Mouse (Mus musculus): ENCODE measurements around the gene Zc3h6. TPM values are rescaled to one million over a fixed set of nuclear protein-coding genes. Genes with fewer than 3 reads are reported as not detected.

Zc3h6 gene
- polyA plus RNA-seq, 1 experiment from 2014 or later = 1.7 TPM

DNA sequence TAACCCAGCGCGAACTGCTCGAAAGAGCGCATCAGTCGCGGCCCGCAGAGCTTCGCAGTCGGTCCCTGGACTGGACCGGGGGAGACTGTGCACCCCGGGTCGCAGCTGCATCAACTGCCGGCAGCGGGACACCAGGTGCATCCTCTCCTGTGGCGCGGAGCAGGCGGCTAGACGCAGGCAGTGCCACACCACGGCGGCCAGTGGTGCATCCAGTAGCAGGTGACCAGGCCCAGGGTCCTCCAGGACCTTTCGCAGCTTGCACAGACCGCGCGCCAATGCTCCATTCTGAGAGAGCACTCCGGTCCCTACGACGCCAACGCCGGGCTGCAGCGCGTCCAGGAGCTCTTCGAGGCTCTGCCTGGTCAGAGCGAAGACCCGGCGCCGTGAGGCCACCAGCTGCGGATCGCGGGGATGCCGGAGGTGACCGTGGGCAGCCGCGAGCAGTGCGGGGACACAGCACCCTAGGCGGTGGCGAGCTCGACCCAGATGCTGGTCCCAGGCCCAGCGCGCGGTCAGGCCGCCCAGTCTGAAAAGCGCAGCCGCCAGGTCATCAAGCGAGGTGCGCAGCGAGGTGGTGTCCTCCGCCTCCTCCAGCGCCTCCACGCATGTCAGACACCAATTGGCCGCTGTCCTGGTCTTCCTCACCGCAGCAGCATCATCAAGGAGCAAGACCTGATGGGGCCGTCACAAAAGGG, 71.9 kb downstream of the Zc3h6 start:
- Histone ChIP-seq H3K9me3 (replicated peaks) (no peaks in the 10 kb centered on the region), H3K4me3 (replicated peaks) (peak overlapping the region; percentile 50), H3K9ac (peak overlapping the region; percentile 25), H3K36me3 (no peaks in the 10 kb centered on the region), H3K27me3 (peaks cover 52% of the 10 kb centered on the region), H3K4me1 (peaks cover 16% of the 10 kb centered on the region), H3K4me2 (peak overlapping the region; percentile 96), H3K27ac (no peak overlapping the region)
- ATAC-seq (replicated peaks; ENCODE audit: low FRiP score) = peak; percentile 74
- 1% methylated on average over 62 of the region's 62 CpGs for WGBS

DNA sequence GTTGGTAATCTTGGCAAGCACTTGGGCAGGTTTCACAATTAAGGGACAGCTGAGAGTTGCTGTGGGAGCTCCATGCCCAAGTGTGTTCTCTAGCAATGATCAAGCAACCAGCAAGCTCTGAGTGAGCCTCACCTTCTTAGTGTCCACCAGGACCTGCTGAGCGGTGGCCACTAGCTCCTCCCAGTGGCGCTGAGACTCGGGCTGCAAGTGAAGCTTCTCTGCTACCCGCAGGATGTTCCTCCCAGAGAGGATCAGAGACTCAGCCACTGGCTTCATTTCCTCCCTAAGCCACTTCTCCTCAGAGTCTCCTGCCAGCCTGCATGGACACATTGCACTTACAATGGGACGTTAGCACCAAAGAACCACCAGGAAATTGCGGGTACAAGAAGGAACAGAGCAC, 73.4 kb downstream of the Zc3h6 start:
- 31% methylated on average over 6 of the region's 6 CpGs for WGBS
- no peak overlapping the region for H3K9ac ChIP-seq
- H3K4me3 ChIP-seq (replicated peaks) = no peak overlapping the region
- no peaks in the 10 kb centered on the region for H3K9me3 ChIP-seq (replicated peaks)
- H3K36me3 ChIP-seq = no peaks in the 10 kb centered on the region
- peaks cover 56% of the 10 kb centered on the region for H3K27me3 ChIP-seq
- no peak overlapping the region for H3K4me2 ChIP-seq
- peaks cover 16% of the 10 kb centered on the region for H3K4me1 ChIP-seq
- H3K27ac ChIP-seq = no peak overlapping the region
- ATAC-seq (replicated peaks; ENCODE audit: low FRiP score) = no peak

DNA sequence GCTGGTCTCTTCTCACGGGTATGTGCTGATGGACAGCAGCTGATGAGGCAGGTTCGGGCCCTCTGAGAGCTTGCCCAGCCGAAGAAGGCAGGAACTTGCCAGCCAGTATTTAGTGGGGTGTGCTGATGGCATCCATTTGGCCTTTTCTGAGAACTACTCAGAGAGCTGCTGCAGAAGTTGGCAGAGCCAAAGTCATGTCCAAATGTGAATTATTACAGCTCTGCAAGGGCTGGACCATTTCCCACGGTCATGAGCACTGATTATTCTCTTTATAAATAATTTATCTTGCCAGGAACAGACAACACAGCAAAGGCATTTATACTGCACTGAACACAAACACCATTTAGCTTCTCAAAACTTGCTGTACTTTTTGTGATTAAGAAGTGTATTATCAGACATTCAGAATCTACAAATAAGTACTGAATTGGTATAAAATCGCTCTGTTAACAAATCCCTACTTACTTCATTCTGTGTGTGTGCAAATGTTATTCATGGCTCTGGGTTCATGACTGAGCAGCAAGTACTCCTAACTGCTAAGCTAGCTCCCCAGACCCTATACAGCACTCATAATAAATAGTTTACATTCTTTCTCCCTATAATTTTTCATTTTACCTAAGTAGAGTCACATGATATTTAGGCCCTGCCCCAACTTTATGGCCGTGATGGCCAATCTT, 79.1 kb downstream of the Zc3h6 start:
- Histone ChIP-seq H3K4me3 (replicated peaks) (no peak overlapping the region), H3K27ac (no peak overlapping the region), H3K36me3 (no peaks in the 10 kb centered on the region), H3K9me3 (replicated peaks) (no peaks in the 10 kb centered on the region), H3K4me1 (peaks cover 12% of the 10 kb centered on the region), H3K27me3 (0 out of 2 replicates have a peak, but pooled peaks cover 4% of the 10 kb centered on the region), H3K4me2 (no peak overlapping the region), H3K9ac (no peak overlapping the region)
- WGBS = 38% methylated on average over 6 of the region's 6 CpGs
- peak; percentile 15 for ATAC-seq (replicated peaks; ENCODE audit: low FRiP score)

DNA sequence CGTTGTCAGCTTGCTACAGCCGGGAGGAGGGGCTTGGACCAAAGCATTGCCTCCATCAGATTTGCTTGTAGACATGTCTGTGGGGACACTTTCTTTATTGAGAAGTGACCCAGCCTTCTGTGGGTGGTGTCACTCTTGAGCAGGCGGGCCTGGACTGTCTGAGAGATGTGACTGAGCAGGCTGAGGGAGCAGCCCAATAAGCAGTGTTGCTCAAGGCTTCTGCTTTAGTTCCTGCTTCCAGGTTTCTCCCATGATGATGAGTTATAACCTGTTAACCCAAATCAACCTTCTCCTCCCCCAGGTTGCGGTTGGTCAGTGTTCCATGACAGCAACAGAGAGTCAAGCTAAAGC, 79.6 kb downstream of the Zc3h6 start:
- WGBS = 44% methylated on average over 4 of the region's 4 CpGs
- Histone ChIP-seq H3K36me3 (no peaks in the 10 kb centered on the region), H3K9me3 (replicated peaks) (no peaks in the 10 kb centered on the region)

DNA sequence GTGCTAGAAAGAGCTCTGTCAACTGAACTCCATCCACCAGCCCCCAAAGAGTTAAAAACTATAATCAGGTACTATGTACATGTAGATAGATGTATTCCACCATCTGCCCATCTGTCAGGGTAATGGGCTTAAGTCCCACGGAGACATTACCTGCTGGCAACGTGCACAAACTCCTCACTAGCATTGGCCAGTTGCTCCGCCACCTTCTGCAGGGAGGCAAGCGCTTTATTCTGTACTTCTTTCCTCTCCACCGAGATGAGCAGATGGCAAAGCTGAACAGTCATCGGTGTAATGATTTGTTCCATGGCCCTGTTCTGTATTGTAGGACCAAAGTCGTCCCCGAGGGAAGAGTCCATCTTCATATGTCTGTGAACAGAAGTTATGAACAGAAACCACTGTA, 80.6 kb downstream of the Zc3h6 start, which contains the start of gene Vinac1:
Gene Vinac1, minus strand, starts transcription at position 362 of the 400 bp plus-strand sequence.
- Histone ChIP-seq H3K4me3 (replicated peaks) (no peak within 1 kb of the TSS), H3K9ac (no peak within 1 kb of the TSS), H3K9me3 (replicated peaks) (no peaks in the 10 kb centered on the region), H3K27me3 (0 out of 2 replicates have a peak, but pooled peaks cover 4% of the 10 kb centered on the region), H3K36me3 (no peaks in the 10 kb centered on the region), H3K4me2 (no peak within 1 kb of the TSS), H3K4me1 (peaks cover 12% of the 10 kb centered on the region), H3K27ac (peak within 1 kb of the TSS; percentile 34; the same call in 1 of the 2 replicates)
- 85% methylated on average over 8 of the region's 8 CpGs for WGBS
- no peak for ATAC-seq (replicated peaks; ENCODE audit: low FRiP score)

More for the DNA sequence above, 79.6 kb downstream of the Zc3h6 start:
- Histone ChIP-seq H3K4me2 (no peak overlapping the region), H3K4me3 (replicated peaks) (no peak overlapping the region), H3K27ac (peak overlapping the region; percentile 34; the same call in 1 of the 2 replicates), H3K9ac (no peak overlapping the region), H3K4me1 (peaks cover 12% of the 10 kb centered on the region), H3K27me3 (0 out of 2 replicates have a peak, but pooled peaks cover 4% of the 10 kb centered on the region)
- peak; percentile 83 for ATAC-seq (replicated peaks; ENCODE audit: low FRiP score)

DNA sequence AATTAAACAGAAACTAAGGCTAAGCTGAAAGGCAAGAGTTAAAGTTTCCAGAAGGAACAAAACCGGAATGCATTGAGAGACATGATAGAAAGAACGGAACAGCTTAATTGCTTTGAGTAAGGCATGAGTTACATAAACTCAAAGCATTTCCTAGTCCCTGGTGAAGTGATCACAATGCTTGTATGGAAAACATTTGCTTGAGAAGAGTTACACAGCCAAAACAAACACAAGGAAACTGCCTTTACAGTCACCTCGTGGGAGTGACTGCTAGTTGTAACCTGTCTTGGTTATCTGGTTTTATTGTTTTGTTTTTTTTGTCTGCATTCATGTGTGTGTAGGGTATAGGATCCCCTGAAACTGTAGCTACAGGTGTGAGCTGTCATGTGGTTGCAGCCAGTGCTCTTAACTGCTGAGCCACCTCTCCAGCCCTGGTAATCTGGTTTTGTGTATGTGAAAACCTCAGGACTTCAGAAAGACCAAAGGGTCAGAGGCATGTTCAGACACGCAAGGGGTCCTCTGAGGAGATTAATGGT, 85.3 kb downstream of the Zc3h6 start:
- no peak overlapping the region for H3K9ac ChIP-seq
- H3K27ac ChIP-seq = no peak overlapping the region
- 26% methylated on average over 4 of the region's 4 CpGs for WGBS
- peaks cover 7% of the 10 kb centered on the region; the same call in 1 of the 2 replicates for H3K9me3 ChIP-seq (replicated peaks)
- H3K4me1 ChIP-seq = no peaks in the 10 kb centered on the region
- no peaks in the 10 kb centered on the region for H3K36me3 ChIP-seq
- no peak overlapping the region for H3K4me3 ChIP-seq (replicated peaks)
- H3K27me3 ChIP-seq = no peaks in the 10 kb centered on the region
- no peak overlapping the region for H3K4me2 ChIP-seq
- peak; percentile 40 for ATAC-seq (replicated peaks; ENCODE audit: low FRiP score)

DNA sequence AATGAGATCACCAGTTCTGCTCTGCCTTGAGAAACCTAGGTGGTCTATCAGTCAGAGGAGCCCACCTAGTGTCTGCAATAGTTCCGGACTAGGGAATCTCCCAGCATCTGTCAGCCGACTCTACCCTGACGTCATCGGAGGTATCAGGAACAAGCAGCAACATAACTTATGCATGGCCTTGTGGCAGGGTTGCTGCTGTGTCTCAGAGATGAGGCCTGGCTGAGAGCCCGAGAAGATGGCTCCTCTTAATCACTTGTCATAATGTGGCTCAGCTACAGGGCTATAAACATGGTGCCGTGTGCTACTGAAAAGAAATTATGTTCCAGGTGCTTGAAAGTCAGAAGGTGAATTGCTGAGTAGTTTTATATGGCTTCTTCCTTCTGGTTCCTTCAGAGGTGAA, 88.5 kb downstream of the Zc3h6 start:
- no peaks in the 10 kb centered on the region for H3K4me1 ChIP-seq
- peaks cover 14% of the 10 kb centered on the region; the same call in 1 of the 2 replicates for H3K9me3 ChIP-seq (replicated peaks)
- 70% methylated on average over 6 of the region's 6 CpGs for WGBS
- no peak overlapping the region for H3K27ac ChIP-seq
- no peak overlapping the region for H3K4me2 ChIP-seq
- H3K4me3 ChIP-seq (replicated peaks) = no peak overlapping the region
- H3K9ac ChIP-seq = no peak overlapping the region
- no peaks in the 10 kb centered on the region for H3K36me3 ChIP-seq
- ATAC-seq (replicated peaks; ENCODE audit: low FRiP score) = no peak
- no peaks in the 10 kb centered on the region for H3K27me3 ChIP-seq

DNA sequence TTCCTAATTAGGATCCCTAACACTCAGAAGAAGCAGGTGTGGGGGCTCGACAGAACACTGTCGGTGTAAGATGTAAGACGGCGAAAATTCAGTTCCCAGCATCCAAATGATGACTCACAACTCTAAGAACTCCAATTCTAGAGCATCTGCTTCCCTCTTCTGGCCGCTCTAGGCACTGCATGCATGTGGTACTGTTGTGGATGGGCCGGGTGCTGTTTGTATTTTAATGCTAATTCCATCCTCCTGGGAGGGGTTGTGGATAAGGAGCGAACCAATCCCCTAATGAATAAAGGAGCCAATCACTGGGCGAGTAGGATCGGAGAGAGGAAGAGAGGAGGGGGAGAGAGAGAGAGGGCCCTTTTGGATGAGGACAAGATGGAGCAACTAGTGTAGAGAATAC, 89.4 kb downstream of the Zc3h6 start:
- Histone ChIP-seq H3K9ac (no peak overlapping the region), H3K4me3 (replicated peaks) (no peak overlapping the region), H3K36me3 (no peaks in the 10 kb centered on the region), H3K27ac (no peak overlapping the region), H3K9me3 (replicated peaks) (peaks cover 14% of the 10 kb centered on the region; the same call in 1 of the 2 replicates), H3K4me1 (no peaks in the 10 kb centered on the region), H3K4me2 (no peak overlapping the region), H3K27me3 (no peaks in the 10 kb centered on the region)
- WGBS = 52% methylated on average over 9 of the region's 9 CpGs
- ATAC-seq (replicated peaks; ENCODE audit: low FRiP score) = no peak

DNA sequence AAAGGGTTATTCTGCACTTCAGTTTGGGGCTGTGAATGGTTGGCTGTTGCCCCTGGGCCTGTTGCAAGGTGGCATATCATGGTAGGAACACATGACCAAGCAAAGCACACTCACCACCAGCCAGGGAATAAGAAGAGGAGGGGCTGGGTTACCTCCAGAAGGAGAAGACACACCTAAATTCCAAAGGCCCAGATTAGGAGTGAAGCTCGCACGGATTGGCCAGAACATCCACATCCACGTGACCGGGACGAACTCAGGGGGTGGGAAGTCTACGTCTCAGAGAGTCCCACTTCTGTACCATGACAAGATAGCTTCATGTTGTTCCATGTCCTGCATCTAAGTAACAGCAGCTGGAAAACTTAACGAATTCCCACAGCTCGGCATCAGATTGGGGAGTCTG, 90.1 kb downstream of the Zc3h6 start:
- Histone ChIP-seq H3K36me3 (no peaks in the 10 kb centered on the region), H3K9ac (no peak overlapping the region), H3K4me1 (no peaks in the 10 kb centered on the region), H3K4me2 (no peak overlapping the region), H3K9me3 (replicated peaks) (peaks cover 14% of the 10 kb centered on the region; the same call in 1 of the 2 replicates), H3K27me3 (no peaks in the 10 kb centered on the region), H3K4me3 (replicated peaks) (no peak overlapping the region), H3K27ac (no peak overlapping the region)
- ATAC-seq (replicated peaks; ENCODE audit: low FRiP score) = no peak
- 95% methylated on average over 8 of the region's 8 CpGs for WGBS

DNA sequence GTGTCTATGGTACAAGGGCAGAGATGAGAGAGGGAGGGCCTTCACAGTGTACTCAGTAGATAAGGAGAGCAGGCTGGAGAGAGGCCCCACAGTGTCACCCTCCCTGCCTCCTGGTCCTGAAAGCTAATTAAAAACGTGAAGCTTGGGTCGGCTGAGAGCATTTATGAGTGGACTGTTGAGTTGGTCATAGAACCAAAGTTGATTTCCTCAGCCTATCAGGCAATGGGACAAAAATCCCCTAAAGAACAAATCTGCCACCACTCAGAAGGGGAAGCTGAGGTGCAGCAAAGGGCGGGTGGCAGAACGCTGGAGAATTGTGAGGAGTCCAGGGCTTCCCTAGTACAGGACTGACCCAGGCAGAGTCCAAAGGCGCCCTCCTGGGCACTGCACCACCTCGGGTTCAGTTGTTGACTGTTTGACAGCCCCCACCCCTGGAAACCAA, 90.7 kb downstream of the Zc3h6 start:
- H3K27me3 ChIP-seq = no peaks in the 10 kb centered on the region
- no peaks in the 10 kb centered on the region for H3K4me1 ChIP-seq
- peaks cover 14% of the 10 kb centered on the region; the same call in 1 of the 2 replicates for H3K9me3 ChIP-seq (replicated peaks)
- no peaks in the 10 kb centered on the region for H3K36me3 ChIP-seq
- no peak overlapping the region for H3K9ac ChIP-seq
- no peak overlapping the region for H3K4me2 ChIP-seq
- no peak overlapping the region for H3K4me3 ChIP-seq (replicated peaks)
- H3K27ac ChIP-seq = no peak overlapping the region
- ATAC-seq (replicated peaks; ENCODE audit: low FRiP score) = no peak
- WGBS = 80% methylated on average over 6 of the region's 6 CpGs

DNA sequence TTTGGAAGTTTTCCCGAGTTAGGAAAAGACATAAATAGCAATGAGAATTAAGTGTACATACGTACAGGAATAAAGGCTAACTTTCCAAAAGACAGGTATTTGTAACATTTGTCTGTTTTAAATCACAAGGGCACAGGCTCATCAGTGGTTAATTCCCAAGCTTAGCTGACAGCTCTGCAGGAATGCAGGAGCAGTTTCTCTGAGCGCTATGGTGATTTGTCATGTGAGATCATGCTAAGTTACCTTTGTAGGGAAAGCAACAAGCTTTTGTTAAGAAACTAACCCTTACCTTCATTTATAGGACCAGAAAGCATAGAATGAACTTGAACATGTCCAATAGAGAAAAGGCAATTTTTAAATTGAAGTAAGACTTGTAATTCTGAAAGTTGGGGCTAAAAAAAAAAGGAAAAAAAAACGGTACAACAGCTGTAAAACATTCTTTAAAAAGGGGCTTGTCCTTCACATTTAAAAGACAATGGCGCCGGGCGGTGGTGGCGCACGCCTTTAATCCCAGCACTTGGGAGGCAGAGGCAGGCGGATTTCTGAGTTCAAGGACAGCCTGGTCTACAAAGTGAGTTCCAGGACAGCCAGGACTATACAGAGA, 94.4 kb downstream of the Zc3h6 start:
- no peak overlapping the region for H3K27ac ChIP-seq
- H3K9me3 ChIP-seq (replicated peaks) = peaks cover 10% of the 10 kb centered on the region; the same call in 1 of the 2 replicates
- H3K4me1 ChIP-seq = peaks cover 7% of the 10 kb centered on the region
- no peak overlapping the region for H3K4me3 ChIP-seq (replicated peaks)
- 84% methylated on average over 10 of the region's 10 CpGs for WGBS
- no peak overlapping the region for H3K9ac ChIP-seq
- H3K27me3 ChIP-seq = no peaks in the 10 kb centered on the region
- no peak overlapping the region for H3K4me2 ChIP-seq
- no peaks in the 10 kb centered on the region for H3K36me3 ChIP-seq
- ATAC-seq (replicated peaks; ENCODE audit: low FRiP score) = no peak

Data from kidney, embryonic 15.5 days (tissue).